Mouse (Mus musculus) intestine, embryonic 16.5 days (tissue): ENCODE results near the gene Zfp952. TPM values are rescaled to one million over a fixed set of nuclear protein-coding genes. Genes with fewer than 3 reads are reported as not detected.

ENCODE experiments used
- ATAC-seq: fragments of 200-750 bp; cut with Nextera tagmentation; 2 replicates; pipeline ENCODE4 v1.8.0; 2017; ENCODE audit warnings: moderate TSS enrichment, moderate library complexity
- H3K27ac ChIP-seq: fragments of 300-500 bp; sonication (generic); 2 replicates; pipeline ENCODE4 v1.5.1; 2014; ENCODE audit warnings: mild to moderate bottlenecking, low read length
- H3K27me3 ChIP-seq: fragments of 300-500 bp; sonication (generic); replicated peaks from 2 replicates; pipeline ENCODE4 v1.6.1; 2014; ENCODE audit warnings: low read length, control low read depth, mixed read lengths; ENCODE audit not compliant: control insufficient read depth, insufficient read depth
- H3K36me3 ChIP-seq: fragments of 300-500 bp; sonication (generic); 2 replicates; pipeline ENCODE4 v1.6.1; 2014; ENCODE audit warnings: low read length, control low read depth; ENCODE audit not compliant: control insufficient read depth, insufficient read depth
- H3K4me1 ChIP-seq: fragments of 300-500 bp; sonication (generic); 2 replicates; pipeline ENCODE4 v1.6.1; 2014; ENCODE audit warnings: low read length, control low read depth, mixed read lengths; ENCODE audit not compliant: control insufficient read depth, insufficient read depth
- H3K4me2 ChIP-seq: fragments of 300-500 bp; sonication (generic); 2 replicates; pipeline ENCODE4 v1.6.1; 2014; ENCODE audit warnings: low read depth, low read length, control low read depth
- H3K4me3 ChIP-seq: fragments of 300-500 bp; sonication (generic); 2 replicates; pipeline ENCODE4 v1.5.1; 2014; ENCODE audit warnings: mild to moderate bottlenecking, low read length
- H3K9ac ChIP-seq: fragments of 300-500 bp; sonication (generic); 2 replicates; pipeline ENCODE4 v1.6.1; 2014; ENCODE audit warnings: low read depth, low read length
- H3K9me3 ChIP-seq: fragments of 300-500 bp; sonication (generic); 2 replicates; pipeline ENCODE4 v1.6.1; 2016; ENCODE audit warnings: low read length, control low read depth; ENCODE audit not compliant: control insufficient read depth
- WGBS: fragments of 180-500 bp; shearing (Covaris S2); extraction: QIAGEN DNeasy Blood & Tissue Kit; methylation state at CpG from one replicate; pipeline ENCODE4 v1.1.7; 2014; 5-methylcytosine and 5-hydroxymethylcytosine counted together
- polyA plus RNA-seq: library from polyadenylated mRNA; unstranded; fragments of >200 nt; fragmentation: Nextera tagmentation; extraction: Ambion mirVana; gene quantifications from 2 replicates; pipeline ENCODE4 v1.2.1, GENCODE M21; 2015

Zfp952 gene
- 8.2 TPM in 2 replicates for polyA plus RNA-seq

- peak; percentile 96 for ATAC-seq
- H3K9ac ChIP-seq, result peak within 1 kb of the TSS; percentile 81
- H3K27me3 ChIP-seq, result no peaks in the 10 kb centered on the region
- H3K9me3 ChIP-seq, result no peaks in the 10 kb centered on the region
- 2% methylated on average over 21 of the region's 21 CpGs for WGBS
- peak within 1 kb of the TSS; percentile 88 for H3K4me3 ChIP-seq
- H3K4me2 ChIP-seq, result peak within 1 kb of the TSS; percentile 83
- peak within 1 kb of the TSS; percentile 74 for H3K27ac ChIP-seq
- H3K36me3 ChIP-seq, result peaks cover 2% of the 10 kb centered on the region; the same call in 1 of the 2 replicates
- H3K4me1 ChIP-seq, result peaks cover 7% of the 10 kb centered on the region; the same call in 1 of the 2 replicates
Observed at GRCm38 (mm10) chr17:32992699-32993474, at the start of gene Zfp952. Gene Zfp952 (plus strand): TSS chr17:32993129.

DNA sequence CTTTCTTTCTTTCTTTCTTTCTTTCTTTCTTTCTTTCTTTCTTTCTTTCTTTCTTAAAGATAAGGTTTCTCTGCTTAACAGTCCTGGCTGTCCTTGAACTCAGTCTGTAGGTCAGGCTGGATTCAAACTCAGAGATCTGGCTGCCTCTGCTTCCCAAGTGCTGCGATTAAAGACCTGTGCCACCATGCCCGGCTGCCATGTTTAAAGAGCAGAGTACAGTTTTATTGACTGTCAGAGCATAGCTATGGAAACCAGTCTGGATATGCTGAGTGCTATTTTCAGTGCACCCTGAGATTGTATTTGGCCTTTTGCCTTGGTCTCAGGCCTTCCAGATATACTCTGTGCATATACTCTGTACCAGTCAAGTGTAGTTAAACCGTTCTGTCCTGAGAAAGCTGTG lies 49.3 kb upstream of the Zfp952 start:
- WGBS, result 92% methylated on average over 3 of the region's 3 CpGs
- H3K9ac ChIP-seq, result no peak overlapping the region
- no peaks in the 10 kb centered on the region for H3K9me3 ChIP-seq

GRCm38 (mm10) chr17:32944402-32945035 lies 48.4 kb upstream of the Zfp952 start:
- Histone ChIP-seq H3K27ac (no peak overlapping the region), H3K9ac (no peak overlapping the region), H3K4me2 (no peak overlapping the region), H3K9me3 (no peaks in the 10 kb centered on the region), H3K4me1 (peaks cover 15% of the 10 kb centered on the region), H3K27me3 (no peaks in the 10 kb centered on the region), H3K36me3 (no peaks in the 10 kb centered on the region), H3K4me3 (no peak overlapping the region)
- WGBS, result 72% methylated on average over 3 of the region's 3 CpGs
- ATAC-seq, result no peak

More for the DNA sequence above, 49.3 kb upstream of the Zfp952 start:
- H3K36me3 ChIP-seq, result no peaks in the 10 kb centered on the region
- peaks cover 15% of the 10 kb centered on the region for H3K4me1 ChIP-seq
- H3K27me3 ChIP-seq, result no peaks in the 10 kb centered on the region
- H3K4me2 ChIP-seq, result no peak overlapping the region
- no peak overlapping the region for H3K4me3 ChIP-seq
- ATAC-seq, result no peak
- no peak overlapping the region for H3K27ac ChIP-seq

- H3K27me3 ChIP-seq, result no peaks in the 10 kb centered on the region
- peak overlapping the region; percentile 77 for H3K27ac ChIP-seq
- no peaks in the 10 kb centered on the region for H3K36me3 ChIP-seq
- peaks cover 15% of the 10 kb centered on the region for H3K4me1 ChIP-seq
- WGBS, result 50% methylated on average over 9 of the region's 9 CpGs
- H3K4me2 ChIP-seq, result peak overlapping the region; percentile 92
- no peaks in the 10 kb centered on the region for H3K9me3 ChIP-seq
- peak overlapping the region; percentile 74 for H3K4me3 ChIP-seq
- peak overlapping the region; percentile 89 for H3K9ac ChIP-seq
- no peak; the same call in 1 of the 2 replicates for ATAC-seq
Observed at GRCm38 (mm10) chr17:32946716-32947115, 46.2 kb upstream of the Zfp952 start.

GRCm38 (mm10) chr17:32947215-32947914 lies 45.6 kb upstream of the Zfp952 start, which contains the start of gene Cyp4f13:
Gene Cyp4f13 (minus strand): TSS chr17:32947402.
- H3K27ac ChIP-seq, result peak within 1 kb of the TSS; percentile 77
- 16% methylated on average over 12 of the region's 12 CpGs for WGBS
- H3K4me1 ChIP-seq, result peaks cover 15% of the 10 kb centered on the region
- H3K4me3 ChIP-seq, result peak within 1 kb of the TSS; percentile 74
- H3K9ac ChIP-seq, result peak within 1 kb of the TSS; percentile 89
- H3K27me3 ChIP-seq, result no peaks in the 10 kb centered on the region
- H3K9me3 ChIP-seq, result no peaks in the 10 kb centered on the region
- ATAC-seq, result peak; percentile 99
- no peaks in the 10 kb centered on the region for H3K36me3 ChIP-seq
- H3K4me2 ChIP-seq, result peak within 1 kb of the TSS; percentile 92

- peaks cover 13% of the 10 kb centered on the region for H3K4me1 ChIP-seq
- H3K27ac ChIP-seq, result no peak overlapping the region
- no peak overlapping the region for H3K9ac ChIP-seq
- ATAC-seq, result no peak
- H3K27me3 ChIP-seq, result no peaks in the 10 kb centered on the region
- no peaks in the 10 kb centered on the region for H3K36me3 ChIP-seq
- H3K4me3 ChIP-seq, result no peak overlapping the region
- no peak overlapping the region for H3K4me2 ChIP-seq
- H3K9me3 ChIP-seq, result no peaks in the 10 kb centered on the region
- 93% methylated on average over 3 of the region's 3 CpGs for WGBS
Observed at GRCm38 (mm10) chr17:32950136-32950535, 42.8 kb upstream of the Zfp952 start.

GRCm38 (mm10) chr17:32951006-32951405 lies 41.9 kb upstream of the Zfp952 start:
- H3K9ac ChIP-seq, result no peak overlapping the region
- ATAC-seq, result no peak
- H3K27ac ChIP-seq, result no peak overlapping the region
- no peaks in the 10 kb centered on the region for H3K9me3 ChIP-seq
- 77% methylated on average over 11 of the region's 11 CpGs for WGBS
- no peak overlapping the region for H3K4me2 ChIP-seq
- H3K27me3 ChIP-seq, result no peaks in the 10 kb centered on the region
- H3K36me3 ChIP-seq, result no peaks in the 10 kb centered on the region
- no peak overlapping the region for H3K4me3 ChIP-seq
- peaks cover 13% of the 10 kb centered on the region for H3K4me1 ChIP-seq

- 22% methylated on average over 16 of the region's 16 CpGs for WGBS
- no peak for ATAC-seq
- Histone ChIP-seq H3K4me1 (peaks cover 9% of the 10 kb centered on the region), H3K4me2 (no peak overlapping the region), H3K36me3 (no peaks in the 10 kb centered on the region), H3K27ac (no peak overlapping the region), H3K9ac (no peak overlapping the region), H3K9me3 (no peaks in the 10 kb centered on the region), H3K4me3 (no peak overlapping the region), H3K27me3 (no peaks in the 10 kb centered on the region)
Observed at GRCm38 (mm10) chr17:32951441-32951840, 41.5 kb upstream of the Zfp952 start.

GRCm38 (mm10) chr17:32965253-32965622 lies 27.7 kb upstream of the Zfp952 start:
- Histone ChIP-seq H3K27me3 (no peaks in the 10 kb centered on the region), H3K4me2 (peak overlapping the region; percentile 80), H3K9me3 (no peaks in the 10 kb centered on the region), H3K4me3 (peak overlapping the region; percentile 87), H3K36me3 (no peaks in the 10 kb centered on the region), H3K9ac (peak overlapping the region; percentile 82), H3K4me1 (peaks cover 9% of the 10 kb centered on the region), H3K27ac (peak overlapping the region; percentile 81)
- peak; percentile 51 for ATAC-seq
- WGBS, result under 1% methylated on average over 14 of the region's 14 CpGs
